Mouse (Mus musculus): ENCODE data around the gene Hacd3.

Hacd3 gene

DNA sequence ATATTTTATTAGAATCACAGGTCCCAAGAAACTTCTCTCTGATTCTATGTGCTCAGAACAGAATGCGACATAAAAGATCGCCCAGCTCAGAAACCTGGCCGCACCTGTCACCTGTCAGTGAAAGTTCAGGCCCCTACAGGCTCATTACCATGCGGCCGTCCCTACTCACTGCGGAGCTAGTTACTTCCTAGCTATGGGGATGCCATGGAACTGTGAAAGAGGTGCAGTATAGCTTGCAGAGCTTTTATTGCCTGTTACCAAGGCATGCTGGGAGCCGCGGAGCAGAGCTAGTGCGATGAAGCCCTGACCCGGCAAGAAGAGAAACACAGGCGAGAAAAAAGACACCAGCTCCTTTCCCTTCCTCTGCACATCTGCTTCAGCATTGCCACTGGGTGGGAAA lies 77.5 kb downstream of the Hacd3 start:
- DNase-seq = no peak

DNA sequence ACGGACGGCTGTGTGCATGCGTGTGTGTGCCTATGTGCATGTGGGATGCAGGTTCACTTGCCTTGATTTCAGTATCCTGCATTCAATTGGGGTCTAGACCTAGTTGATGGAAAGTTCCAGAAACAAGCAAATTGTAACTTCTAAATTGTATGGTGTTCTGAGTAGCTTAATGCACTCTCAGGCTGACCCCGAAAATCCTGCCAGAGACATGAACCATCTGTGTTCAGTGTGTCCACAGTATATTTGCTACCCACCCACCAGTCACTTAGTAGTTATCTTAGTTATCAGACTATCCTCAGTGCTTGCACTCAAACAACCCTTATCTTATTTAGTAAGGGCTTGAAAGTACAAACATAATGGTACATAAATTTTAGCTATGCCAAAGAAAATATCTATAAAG lies 79.8 kb downstream of the Hacd3 start:
- no peak for DNase-seq

DNA sequence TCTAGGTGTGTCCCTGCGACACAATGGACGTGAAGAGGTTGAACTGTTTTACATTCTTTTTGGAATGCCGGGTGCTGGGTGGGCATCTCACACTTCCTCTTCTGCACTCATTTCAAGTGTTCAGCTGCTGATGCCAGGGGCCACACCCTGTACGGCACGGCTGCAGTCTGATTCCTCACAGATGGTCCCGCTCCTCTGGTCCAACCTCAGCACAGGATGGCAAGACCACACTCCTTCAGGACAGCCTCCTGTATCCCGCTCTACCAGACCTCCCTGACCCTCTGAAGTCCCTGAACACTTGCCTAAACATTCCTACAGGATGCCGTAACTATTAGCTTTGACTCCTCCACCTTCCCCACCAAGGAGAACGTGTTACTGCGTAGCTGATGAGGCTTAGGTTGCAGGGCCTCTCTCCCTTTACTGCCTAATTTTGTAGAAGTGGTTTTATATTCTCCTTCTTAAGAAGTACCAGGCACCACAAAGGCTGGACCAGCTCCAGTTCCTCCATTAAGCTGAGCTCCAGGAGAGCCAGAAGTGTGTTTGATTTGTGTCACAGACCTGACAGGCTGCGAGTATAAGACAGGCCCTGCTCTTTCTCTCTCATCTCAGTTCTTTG lies 80.7 kb downstream of the Hacd3 start:
- no peak for DNase-seq

DNA sequence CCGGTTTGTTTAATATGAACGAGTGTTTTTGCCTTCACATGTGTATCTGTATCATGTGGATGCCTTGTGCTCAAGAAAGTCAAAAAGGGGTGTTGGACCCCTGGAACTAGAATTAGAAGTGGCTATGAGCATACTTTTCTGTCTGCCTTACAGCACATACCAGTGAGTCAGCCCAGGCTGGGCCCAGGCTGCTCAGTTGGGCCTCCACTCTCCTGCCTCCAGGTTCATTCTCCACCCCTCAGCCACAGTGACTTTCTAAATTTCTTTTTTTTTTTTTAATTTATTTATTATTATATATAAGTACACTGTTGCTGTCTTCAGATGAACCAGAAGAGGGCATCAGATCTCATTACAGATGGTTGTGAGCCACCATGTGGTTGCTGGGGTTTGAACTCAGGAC lies 81.7 kb downstream of the Hacd3 start:
- DNase-seq = no peak

DNA sequence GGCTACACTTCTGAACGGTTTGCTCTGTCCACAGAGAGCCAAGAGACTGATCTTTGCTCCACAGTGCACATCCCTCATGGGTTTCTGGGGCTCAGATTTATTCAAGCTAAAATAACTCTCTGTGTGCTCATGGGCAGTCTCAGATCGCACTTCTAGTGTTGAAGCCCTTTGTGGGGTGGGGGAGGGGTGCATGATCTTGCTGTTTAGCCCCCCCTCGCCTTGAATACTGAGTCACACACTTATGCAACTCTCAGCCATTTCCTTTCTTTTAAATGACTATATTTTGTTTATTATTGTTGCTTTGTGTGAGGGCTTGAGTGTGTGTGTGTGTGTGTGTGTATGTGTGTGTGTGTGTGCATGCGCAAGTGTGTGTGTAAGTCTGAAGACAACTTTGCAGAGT lies 82.2 kb downstream of the Hacd3 start:
- DNase-seq = no peak

DNA sequence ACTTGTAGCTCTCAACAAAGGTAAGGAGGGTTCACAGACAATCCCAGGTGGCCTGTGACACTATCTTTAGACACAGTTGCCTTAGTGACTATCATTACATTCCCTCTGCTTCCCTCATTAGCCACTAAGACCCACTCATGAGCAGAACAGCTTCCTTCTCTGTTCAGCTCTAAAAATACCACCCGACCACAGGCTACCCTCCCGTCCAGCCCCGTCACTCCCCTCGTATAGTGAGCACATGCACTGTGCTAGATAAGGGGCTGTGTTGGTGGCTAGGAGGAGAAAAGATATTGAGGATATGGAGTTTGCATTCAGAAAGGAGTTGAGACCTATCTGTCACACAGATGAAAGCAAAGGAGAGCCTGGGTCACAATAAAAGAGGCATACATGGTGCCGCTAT lies 83.0 kb downstream of the Hacd3 start:
- DNase-seq = no peak

DNA sequence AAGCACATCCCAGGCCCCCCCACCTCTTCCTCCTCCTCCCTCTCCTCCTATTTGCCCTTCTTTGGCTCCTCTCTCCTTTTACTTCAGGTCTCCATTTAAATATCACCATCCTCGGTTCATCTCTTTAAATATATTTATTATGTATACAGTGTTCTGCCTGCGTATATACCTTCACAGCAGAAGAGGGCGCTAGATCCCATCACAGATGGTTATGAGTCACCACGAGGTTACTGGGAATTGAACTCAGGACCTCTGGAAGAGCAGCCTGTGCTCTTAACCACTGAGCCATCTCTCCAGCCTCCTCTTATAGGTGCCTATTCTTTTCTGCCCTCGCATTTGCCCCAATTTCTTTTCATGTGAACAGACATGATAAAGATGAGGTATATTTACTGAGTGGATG lies 84.0 kb downstream of the Hacd3 start:
- DNase-seq = no peak
